Mouse (Mus musculus): ENCODE results near the gene Slc38a4.

Slc38a4 gene

GRCm38 (mm10) chr15:97019323-97019722 lies 36.4 kb downstream of the Slc38a4 start:
- in situ Hi-C loops (cut with MboI, MseI) = no loop called here

GRCm38 (mm10) chr15:97017195-97017594 lies 38.6 kb downstream of the Slc38a4 start:
- in situ Hi-C loops (cut with MboI, MseI) = no loop called here

- in situ Hi-C loops (cut with MboI, MseI) = no loop called here
Observed at GRCm38 (mm10) chr15:97015036-97015596, 40.6 kb downstream of the Slc38a4 start.

GRCm38 (mm10) chr15:97011599-97012372 lies 44.0 kb downstream of the Slc38a4 start:
- in situ Hi-C loops (cut with MboI, MseI) = no loop called here

DNA sequence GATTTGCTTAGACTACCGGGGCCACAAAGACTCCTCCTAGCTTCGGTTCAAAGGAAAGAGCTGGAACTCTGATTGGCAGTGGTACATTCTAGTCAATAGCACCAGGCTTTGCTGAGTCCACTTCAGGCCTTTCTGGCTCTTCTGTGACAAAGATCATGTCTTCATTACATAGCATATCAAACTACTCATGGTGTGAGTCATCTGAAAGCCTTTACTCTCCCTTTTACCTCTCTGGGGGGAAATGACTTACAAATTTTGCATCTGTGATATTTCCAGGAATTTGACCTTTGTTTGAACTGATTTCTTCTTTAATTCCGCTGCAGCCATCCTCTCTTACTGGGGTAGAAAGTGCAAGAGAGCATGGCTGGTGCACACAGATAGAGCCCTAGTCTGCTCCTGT lies 46.5 kb downstream of the Slc38a4 start:
- in situ Hi-C loops (cut with MboI, MseI) = no loop called here

GRCm38 (mm10) chr15:97005631-97006234 lies 50.0 kb downstream of the Slc38a4 start:
- in situ Hi-C loops (cut with MboI, MseI) = no loop called here

GRCm38 (mm10) chr15:97004525-97004867 lies 51.3 kb downstream of the Slc38a4 start:
- in situ Hi-C loops (cut with MboI, MseI) = no loop called here

GRCm38 (mm10) chr15:97003851-97004524 lies 51.8 kb downstream of the Slc38a4 start:
- in situ Hi-C loops (cut with MboI, MseI) = no loop called here

DNA sequence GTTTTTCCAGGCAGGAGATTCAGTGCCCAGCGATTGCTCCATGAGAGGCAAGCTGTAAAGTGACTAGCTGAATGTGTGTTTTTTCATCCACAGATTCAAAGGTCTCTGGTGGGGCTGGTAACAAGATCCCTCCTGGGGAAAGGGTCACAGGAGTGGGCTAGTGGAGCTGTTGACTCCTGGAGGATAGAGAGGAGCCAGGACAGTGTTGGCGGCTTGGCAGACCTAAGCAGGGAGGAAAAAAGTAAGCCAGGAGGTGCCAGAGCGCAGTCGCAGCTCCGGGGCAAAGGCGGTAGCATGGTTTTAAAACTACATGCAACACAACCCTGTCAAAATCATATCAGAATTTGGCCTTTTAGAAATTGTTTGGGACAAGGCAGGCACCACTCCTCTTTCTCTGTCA lies 52.6 kb downstream of the Slc38a4 start:
- in situ Hi-C loops (cut with MboI, MseI) = no loop called here

DNA sequence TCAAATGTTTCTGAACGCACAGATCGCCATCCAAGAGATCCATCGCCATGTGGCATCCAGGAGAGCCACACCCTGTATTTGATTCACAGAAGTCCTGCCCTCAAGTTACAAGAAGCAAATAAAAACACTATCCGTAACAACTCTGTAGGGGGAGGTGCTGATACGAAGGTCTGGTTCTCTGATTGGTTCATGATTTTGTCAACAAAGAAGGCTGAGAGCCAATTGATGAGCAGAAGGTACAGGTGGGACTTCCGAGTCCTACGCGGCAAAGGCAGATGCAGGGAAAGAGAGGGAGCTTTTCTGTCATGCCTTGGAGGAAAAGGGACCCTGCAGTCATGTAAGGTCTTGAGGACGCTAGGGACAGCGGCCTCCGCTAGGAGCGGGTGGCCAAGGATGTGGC lies 53.0 kb downstream of the Slc38a4 start:
- in situ Hi-C loops (cut with MboI, MseI) = no loop called here

- in situ Hi-C loops (cut with MboI, MseI) = no loop called here
Observed at GRCm38 (mm10) chr15:97001886-97002285, 53.9 kb downstream of the Slc38a4 start.

DNA sequence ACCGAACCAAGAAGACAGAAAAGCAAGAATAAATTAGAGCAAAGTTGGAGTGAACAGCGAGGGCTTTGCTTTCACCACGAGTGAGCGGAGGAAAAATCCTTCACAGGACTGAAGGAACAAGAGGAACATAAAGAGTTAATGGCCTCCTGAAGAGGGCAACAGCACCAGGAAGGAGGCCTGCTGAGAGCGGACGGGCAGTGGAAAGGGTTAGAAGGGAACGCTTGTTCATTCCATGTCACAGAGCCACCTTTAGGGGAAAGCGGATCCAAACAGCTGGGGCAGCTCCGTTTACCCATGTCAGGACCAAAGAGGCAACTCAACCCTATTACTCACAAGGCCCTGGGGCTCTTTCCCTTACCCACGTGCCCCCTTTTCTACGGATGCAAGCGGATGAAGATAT lies 54.3 kb downstream of the Slc38a4 start:
- in situ Hi-C loops (cut with MboI, MseI) = no loop called here

- in situ Hi-C loops (cut with MboI, MseI) = no loop called here
Observed at GRCm38 (mm10) chr15:97000319-97001251, 55.2 kb downstream of the Slc38a4 start.

DNA sequence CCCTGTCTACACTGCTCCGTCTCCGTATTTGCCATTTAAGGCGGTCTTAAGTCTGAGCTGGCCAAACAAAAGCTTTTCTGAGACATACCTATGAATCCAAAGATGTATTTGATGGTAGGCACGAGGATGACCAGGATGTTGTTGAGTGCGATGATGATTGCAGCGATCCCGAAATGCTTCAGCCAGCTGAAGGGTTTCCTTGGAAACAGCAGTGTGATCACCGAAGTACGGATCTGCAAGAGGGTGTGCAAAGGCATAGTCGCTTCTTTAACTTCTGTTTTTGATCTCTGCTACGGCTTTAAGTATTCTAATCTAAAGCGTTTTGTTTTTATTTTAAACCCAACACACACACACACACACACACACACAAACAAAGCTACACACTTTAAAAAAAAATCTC lies 56.4 kb downstream of the Slc38a4 start:
- in situ Hi-C loops (cut with MboI, MseI) = no loop called here

DNA sequence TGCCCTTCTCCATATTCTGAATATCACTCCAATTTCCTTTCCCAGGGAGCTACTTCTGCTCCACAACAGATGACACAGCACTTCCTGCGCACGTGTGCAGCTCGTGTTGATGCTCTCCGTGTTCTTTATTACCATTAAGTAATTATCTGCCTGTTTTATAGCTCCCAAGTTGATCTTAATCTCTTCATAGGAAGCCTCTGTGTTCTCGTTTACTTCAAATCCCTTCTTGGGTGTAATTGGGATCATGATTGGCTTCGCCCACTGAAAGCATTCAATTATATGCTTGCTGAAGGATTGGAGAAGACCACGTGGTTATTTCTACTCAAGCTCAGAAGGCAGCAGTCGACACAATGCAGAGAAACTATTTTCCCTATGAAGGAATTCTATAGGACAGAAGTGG lies 70.1 kb downstream of the Slc38a4 start:
- in situ Hi-C loops (cut with MboI, MseI) = no loop called here

DNA sequence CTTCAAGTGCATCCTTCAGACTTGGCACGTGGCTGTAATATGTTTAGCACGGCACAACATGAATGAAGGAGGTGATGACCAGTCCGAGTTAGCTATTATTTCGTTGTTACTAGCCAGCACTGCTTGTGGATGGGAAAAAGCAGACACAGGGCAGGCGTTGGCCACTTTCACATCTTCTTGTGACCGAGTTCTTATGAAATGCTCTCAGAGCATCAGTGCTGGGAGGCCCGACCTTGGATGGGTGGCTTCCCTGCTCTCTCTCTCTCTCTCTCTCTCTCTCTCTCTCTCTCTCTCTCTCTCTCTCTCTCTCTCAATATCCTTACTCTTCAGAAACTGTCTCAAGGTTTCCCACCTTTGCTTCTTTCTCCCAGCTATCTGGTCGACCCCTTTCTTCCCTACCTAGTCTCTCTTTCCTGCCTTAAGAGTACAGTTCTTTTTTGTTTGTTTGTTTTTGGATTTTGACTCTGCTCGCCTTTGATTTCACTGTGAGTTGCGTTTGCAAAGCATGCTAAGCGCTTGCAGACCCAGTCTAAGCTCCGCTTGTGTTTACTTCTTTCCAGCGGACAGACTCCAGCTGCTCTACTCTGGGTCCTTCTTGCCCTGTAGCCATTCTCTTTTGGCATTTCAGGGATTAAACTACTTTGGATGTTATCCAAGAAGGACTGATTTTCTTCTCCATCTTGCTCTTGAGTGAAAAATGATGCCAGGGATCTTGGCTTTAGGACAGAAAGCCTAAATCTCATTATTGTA lies 72.0 kb downstream of the Slc38a4 start:
- in situ Hi-C loops (cut with MboI, MseI) = no loop called here

DNA sequence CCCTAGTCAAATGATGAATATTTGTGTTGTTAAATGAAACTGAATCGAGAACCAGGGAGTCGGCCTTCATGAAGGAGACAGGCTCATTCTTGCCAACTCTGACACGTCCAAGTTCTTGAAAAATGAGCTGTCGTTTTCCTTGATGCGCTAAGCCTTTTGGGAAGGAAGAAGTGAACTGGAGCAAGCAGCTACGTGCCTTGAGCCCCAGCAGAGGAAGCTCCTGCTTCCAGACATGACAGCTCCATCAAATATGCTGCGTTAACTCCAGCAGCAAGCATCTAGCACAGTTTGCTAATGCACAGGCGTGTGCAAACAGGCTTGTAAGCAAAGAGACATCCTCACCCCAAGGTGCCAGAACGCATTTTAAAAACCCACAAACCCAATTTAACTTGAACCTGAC lies 80.6 kb downstream of the Slc38a4 start:
- in situ Hi-C loops (cut with MboI, MseI) = no loop called here

- in situ Hi-C loops (cut with MboI, MseI) = no loop called here
Observed at GRCm38 (mm10) chr15:96974131-96974530, 81.6 kb downstream of the Slc38a4 start.

- in situ Hi-C loops (cut with MboI, MseI) = no loop called here
Observed at GRCm38 (mm10) chr15:96973370-96973769, 82.4 kb downstream of the Slc38a4 start.

GRCm38 (mm10) chr15:96972706-96973274 lies 83.0 kb downstream of the Slc38a4 start:
- in situ Hi-C loops (cut with MboI, MseI) = no loop called here

Data from regulatory T cell (primary cell).